Mouse (Mus musculus): Measurements from ENCODE around the gene Ap1ar.

DNA sequence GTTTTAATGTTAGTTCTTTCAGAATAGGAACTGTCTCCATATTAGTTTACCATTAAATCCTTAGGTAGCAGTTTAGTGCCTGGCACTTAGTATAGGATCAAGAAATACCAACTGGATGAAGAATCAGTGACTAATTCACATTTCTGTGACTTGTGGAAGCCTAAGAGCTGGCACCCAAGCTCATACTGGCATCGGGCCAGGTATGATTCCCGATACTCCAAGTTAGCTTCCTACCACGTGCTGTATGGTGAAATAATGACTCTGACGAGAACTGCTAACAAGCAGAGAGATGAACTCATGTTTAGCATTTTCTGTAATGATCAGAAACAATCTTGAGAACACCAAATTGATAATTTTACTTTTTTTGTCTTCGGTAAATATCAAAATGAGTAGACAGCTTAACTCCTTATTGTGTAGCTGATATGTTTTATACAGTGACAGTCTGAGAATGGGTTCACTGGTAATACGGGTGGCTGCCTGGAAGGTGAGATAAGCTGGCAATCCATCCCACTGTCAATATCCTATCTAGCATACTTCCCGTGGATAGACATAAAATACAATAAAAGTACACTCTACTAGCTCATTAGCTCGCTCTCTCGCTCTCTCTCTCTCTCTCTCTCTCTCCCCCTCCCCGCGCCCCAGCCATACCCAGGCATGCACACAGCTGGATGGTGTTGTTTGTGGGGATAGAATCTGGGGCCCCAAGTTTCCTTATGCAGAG, 10.9 kb upstream of the Ap1ar start:
- no peak for TF ChIP-seq CTCF (IDR thresholded peaks at IDR 0.05; ENCODE audit: low read depth, low read length)
- TF ChIP-seq POLR2A (IDR thresholded peaks at IDR 0.05; ENCODE audit: extremely low read depth, insufficient read depth, low read length), result no peak
